Mouse (Mus musculus) spleen, adult 2 months (tissue): ENCODE results near the gene Hpf1.

ENCODE experiments used
- CTCF ChIP-seq: fragments of 200-500 bp; IDR thresholded peaks from 2 replicates; pipeline ENCODE4 v1.5.1; 2011; ENCODE audit warnings: mild to moderate bottlenecking, inconsistent platforms; ENCODE audit not compliant: insufficient read depth, insufficient read length, insufficient replicate concordance; ENCODE audit errors: extremely low read depth
- POLR2A ChIP-seq: fragments of 200-500 bp; IDR thresholded peaks from 2 replicates; pipeline ENCODE4 v1.6.1; 2011; ENCODE audit warnings: low read depth, low read length, inconsistent platforms

DNA sequence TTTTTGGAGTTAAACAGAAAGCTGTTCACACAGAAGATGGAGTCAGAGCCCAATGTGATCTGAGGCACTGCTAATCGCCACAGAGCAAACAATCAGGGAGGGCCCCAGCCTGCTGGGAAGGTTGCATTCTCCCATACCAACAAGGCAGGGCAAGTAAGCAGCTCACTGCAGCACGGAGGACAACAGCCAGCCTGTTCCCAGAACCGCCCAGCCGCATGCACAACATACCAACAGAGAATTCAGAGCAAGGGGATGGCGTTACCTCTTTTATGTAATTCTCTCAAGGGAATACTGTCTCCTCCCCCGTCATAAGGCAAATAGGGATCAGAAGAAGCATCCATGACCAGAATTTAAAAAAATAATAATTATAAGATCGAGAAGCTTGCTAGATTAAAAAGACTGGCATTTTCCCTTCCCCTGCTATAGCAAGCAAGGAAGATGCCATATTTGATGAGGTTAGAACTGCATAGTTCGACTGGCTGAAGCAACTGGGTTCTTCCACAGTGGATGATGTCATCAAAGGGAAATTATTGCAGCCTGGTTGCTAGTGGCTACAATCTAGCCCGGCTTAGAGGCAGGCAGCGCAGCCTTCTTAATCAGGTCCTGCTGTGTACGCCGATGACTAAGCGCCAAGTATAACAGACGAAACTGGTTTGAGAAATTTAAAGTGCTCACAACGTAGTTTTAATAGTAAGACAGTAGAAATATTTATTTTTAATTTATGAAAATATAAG is 64.2 kb downstream of the Hpf1 start:
- no peak for TF ChIP-seq POLR2A
- no peak for TF ChIP-seq CTCF
